Mouse (Mus musculus): ENCODE measurements around the gene Tmem138. TPM values are rescaled to one million over a fixed set of nuclear protein-coding genes. Genes with fewer than 3 reads are reported as not detected.

The Tmem138 gene
- polyA plus RNA-seq (2012; ENCODE audit: insufficient read depth, insufficient read length, missing spikeins), result 8.4 and 10.6 TPM in 2 replicates

- H3K27ac ChIP-seq (ENCODE audit: insufficient read depth, low read depth, low read length), result peak within 1 kb of the TSS; percentile 70
- peaks cover 21% of the 10 kb centered on the region for H3K4me1 ChIP-seq (ENCODE audit: control insufficient read depth, insufficient read depth, low read length)
- TF ChIP-seq POLR2A (IDR thresholded peaks at IDR 0.05; ENCODE audit: borderline replicate concordance, low read depth, low read length) (peak; percentile 90), CTCF (IDR thresholded peaks at IDR 0.05; ENCODE audit: low read depth, low read length) (peak; percentile 35; the same call in 1 of the 2 replicates)
- peak within 1 kb of the TSS; percentile 77 for H3K4me3 ChIP-seq (ENCODE audit: insufficient read depth, low read length)
Observed at GRCm38 (mm10) chr19:10576690-10577561, at the start of gene Tmem138, which contains the start of gene Cyb561a3. TSS of gene Tmem138 (minus strand) at chr19:10577362. TSS of gene Cyb561a3 (plus strand) at chr19:10577172.

DNA sequence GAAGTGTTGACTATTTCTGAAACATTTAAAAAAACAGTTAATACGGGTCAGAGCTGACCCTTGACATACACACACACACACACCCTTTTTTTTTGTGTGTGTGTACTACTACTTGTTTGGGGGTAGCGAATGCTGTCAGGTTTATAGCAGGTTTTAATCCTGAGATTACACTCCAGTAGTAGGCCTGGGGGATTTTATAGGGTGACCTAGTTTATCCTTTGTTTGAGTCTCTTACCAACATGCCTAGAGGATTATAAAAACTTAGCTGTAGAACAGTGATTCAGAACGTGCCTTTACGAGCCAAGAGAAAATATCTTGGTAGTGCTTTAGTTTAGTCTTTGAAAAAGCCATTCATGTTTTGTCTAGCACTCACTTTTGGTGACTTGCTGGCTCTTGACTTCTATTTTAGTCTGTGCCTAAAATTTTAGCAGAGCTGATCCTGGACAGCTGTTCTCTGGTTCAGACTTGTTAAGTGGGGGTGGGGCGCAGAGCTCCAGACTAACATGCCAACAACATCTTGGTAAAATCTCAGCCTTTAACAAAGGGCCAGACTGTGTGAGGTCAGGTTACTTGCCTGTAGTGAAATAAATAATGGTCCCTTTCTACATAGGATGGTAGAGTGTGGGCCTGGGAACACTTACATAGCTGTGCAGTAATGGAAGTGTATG lies 31.5 kb upstream of the Tmem138 start:
- H3K27ac ChIP-seq (ENCODE audit: insufficient read depth, low read depth, low read length), result no peak overlapping the region
- no peak overlapping the region for H3K4me3 ChIP-seq (ENCODE audit: insufficient read depth, low read length)
- TF ChIP-seq CTCF (IDR thresholded peaks at IDR 0.05; ENCODE audit: low read depth, low read length), result no peak
- no peak for TF ChIP-seq POLR2A (IDR thresholded peaks at IDR 0.05; ENCODE audit: borderline replicate concordance, low read depth, low read length)
- H3K4me1 ChIP-seq (ENCODE audit: control insufficient read depth, insufficient read depth, low read length), result peaks cover 15% of the 10 kb centered on the region

DNA sequence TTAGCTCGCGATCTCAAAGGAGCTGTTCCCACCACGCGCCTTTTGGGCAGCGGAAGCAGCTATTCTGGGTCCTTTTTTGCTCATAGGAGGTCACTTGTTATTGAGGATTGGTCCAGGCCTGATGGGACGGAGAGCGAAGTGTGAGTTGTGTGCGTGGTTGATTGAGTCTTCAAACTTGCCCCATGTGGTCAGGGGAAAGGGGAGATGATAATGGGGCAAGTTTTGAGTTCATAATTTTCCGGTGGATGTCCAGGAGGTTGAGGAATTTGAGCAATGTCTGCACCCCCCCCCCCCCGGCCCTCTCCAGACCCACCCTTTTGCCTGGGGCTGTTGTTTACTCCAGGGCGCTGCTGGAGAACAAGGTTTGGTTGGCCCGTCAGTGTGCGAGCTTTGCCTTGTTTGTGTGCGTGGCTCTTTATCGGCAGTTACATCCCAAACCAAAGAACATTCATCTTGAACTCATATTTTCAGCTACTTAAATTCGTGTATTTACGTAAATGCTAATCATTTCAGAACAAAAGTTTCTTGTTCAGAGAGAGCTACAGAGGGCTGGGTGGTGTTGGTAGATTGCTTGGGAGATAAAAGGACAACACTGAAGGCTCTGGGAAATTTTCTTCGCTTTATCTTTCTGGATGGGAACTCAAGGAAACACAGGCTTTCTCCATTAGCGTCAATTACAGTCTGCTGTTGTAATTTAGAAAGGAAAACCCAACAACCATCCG lies 28.9 kb upstream of the Tmem138 start:
- Histone ChIP-seq H3K27ac (ENCODE audit: insufficient read depth, low read depth, low read length) (peak overlapping the region; percentile 74), H3K4me3 (ENCODE audit: insufficient read depth, low read length) (peak overlapping the region; percentile 96), H3K4me1 (ENCODE audit: control insufficient read depth, insufficient read depth, low read length) (peaks cover 30% of the 10 kb centered on the region)
- TF ChIP-seq POLR2A (IDR thresholded peaks at IDR 0.05; ENCODE audit: borderline replicate concordance, low read depth, low read length) (no peak), CTCF (IDR thresholded peaks at IDR 0.05; ENCODE audit: low read depth, low read length) (no peak)

GRCm38 (mm10) chr19:10605293-10605900 lies 28.2 kb upstream of the Tmem138 start, which contains the start of the genes Ddb1 and Tkfc:
TSS of gene Ddb1 (plus strand) at chr19:10605327.
TSS of gene Tkfc (minus strand) at chr19:10605654.
- TF ChIP-seq CTCF (IDR thresholded peaks at IDR 0.05; ENCODE audit: low read depth, low read length) (no peak), POLR2A (IDR thresholded peaks at IDR 0.05; ENCODE audit: borderline replicate concordance, low read depth, low read length) (peak; percentile 64; the same call in 1 of the 2 replicates)
- Histone ChIP-seq H3K4me3 (ENCODE audit: insufficient read depth, low read length) (peak within 1 kb of the TSS; percentile 96), H3K27ac (ENCODE audit: insufficient read depth, low read depth, low read length) (peak within 1 kb of the TSS; percentile 74), H3K4me1 (ENCODE audit: control insufficient read depth, insufficient read depth, low read length) (peaks cover 31% of the 10 kb centered on the region)

GRCm38 (mm10) chr19:10604534-10604933 lies 27.4 kb upstream of the Tmem138 start:
- Histone ChIP-seq H3K27ac (ENCODE audit: insufficient read depth, low read depth, low read length) (peak overlapping the region; percentile 67), H3K4me3 (ENCODE audit: insufficient read depth, low read length) (peak overlapping the region; percentile 96), H3K4me1 (ENCODE audit: control insufficient read depth, insufficient read depth, low read length) (peaks cover 31% of the 10 kb centered on the region)

GRCm38 (mm10) chr19:10603660-10604523 lies 26.7 kb upstream of the Tmem138 start:
- no peak overlapping the region for H3K4me3 ChIP-seq (ENCODE audit: insufficient read depth, low read length)

More at GRCm38 (mm10) chr19:10604534-10604933, 27.4 kb upstream of the Tmem138 start:
- no peak for TF ChIP-seq POLR2A (IDR thresholded peaks at IDR 0.05; ENCODE audit: borderline replicate concordance, low read depth, low read length)
- no peak for TF ChIP-seq CTCF (IDR thresholded peaks at IDR 0.05; ENCODE audit: low read depth, low read length)

DNA sequence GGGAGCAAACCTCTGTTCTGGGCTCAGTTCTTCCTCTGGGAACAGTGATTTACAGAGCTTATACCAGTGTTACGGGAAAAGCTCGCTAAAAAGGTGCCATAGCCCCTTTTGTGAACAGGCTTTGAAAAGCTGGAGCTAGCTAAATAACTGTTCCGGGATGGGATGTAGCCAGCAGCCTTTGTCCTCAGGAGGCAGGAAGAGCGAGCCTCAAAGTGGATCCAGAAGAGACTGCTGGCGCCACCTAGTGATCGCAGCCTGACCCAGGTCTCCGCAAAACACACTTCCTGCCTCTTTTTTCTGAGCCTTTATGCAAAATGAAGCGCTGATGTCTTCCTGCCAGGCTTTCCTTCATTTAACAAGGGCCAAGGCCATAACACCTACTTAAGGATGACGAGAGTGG lies 25.6 kb upstream of the Tmem138 start:
- TF ChIP-seq CTCF (IDR thresholded peaks at IDR 0.05; ENCODE audit: low read depth, low read length) (peak; percentile 62), POLR2A (IDR thresholded peaks at IDR 0.05; ENCODE audit: borderline replicate concordance, low read depth, low read length) (no peak)
- Histone ChIP-seq H3K4me1 (ENCODE audit: control insufficient read depth, insufficient read depth, low read length) (peaks cover 29% of the 10 kb centered on the region), H3K27ac (ENCODE audit: insufficient read depth, low read depth, low read length) (peak overlapping the region; percentile 49), H3K4me3 (ENCODE audit: insufficient read depth, low read length) (peak overlapping the region; percentile 33)

More at GRCm38 (mm10) chr19:10603660-10604523, 26.7 kb upstream of the Tmem138 start:
- Histone ChIP-seq H3K27ac (ENCODE audit: insufficient read depth, low read depth, low read length) (no peak overlapping the region), H3K4me1 (ENCODE audit: control insufficient read depth, insufficient read depth, low read length) (peaks cover 31% of the 10 kb centered on the region)
- TF ChIP-seq POLR2A (IDR thresholded peaks at IDR 0.05; ENCODE audit: borderline replicate concordance, low read depth, low read length), result no peak
- TF ChIP-seq CTCF (IDR thresholded peaks at IDR 0.05; ENCODE audit: low read depth, low read length), result no peak

DNA sequence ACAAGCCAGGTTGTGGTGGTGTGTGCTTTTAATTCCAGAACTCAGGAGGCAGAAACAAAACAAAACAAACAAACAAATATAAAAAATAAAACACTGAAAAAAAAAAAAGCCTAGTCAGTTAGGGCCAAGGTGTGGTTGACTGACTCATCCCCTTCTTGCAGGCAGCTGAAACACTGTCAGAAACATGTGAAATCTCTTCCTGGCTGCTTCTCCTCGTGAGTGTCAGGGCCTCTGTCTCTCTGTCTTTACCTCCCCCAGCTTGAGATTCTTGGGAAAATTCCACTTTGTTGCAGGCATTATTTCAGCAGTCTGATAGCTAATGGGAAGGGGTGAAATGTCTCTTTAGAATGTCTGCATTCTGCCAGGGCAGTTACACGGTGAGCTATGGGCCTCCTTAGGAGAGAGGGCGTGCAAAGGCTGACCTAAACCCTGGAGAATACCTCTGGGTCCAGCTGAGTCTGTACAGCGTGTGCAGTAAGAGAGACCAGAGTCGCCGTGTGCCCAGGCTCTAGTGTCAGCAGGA lies 25.1 kb upstream of the Tmem138 start:
- Histone ChIP-seq H3K4me1 (ENCODE audit: control insufficient read depth, insufficient read depth, low read length) (peaks cover 28% of the 10 kb centered on the region), H3K27ac (ENCODE audit: insufficient read depth, low read depth, low read length) (peak overlapping the region; percentile 49), H3K4me3 (ENCODE audit: insufficient read depth, low read length) (peak overlapping the region; percentile 33)
- TF ChIP-seq POLR2A (IDR thresholded peaks at IDR 0.05; ENCODE audit: borderline replicate concordance, low read depth, low read length) (no peak), CTCF (IDR thresholded peaks at IDR 0.05; ENCODE audit: low read depth, low read length) (no peak)

Data from bone marrow macrophage, adult 2 months (primary cell).